Mouse (Mus musculus) erythroblast, embryonic 14.5 days (primary cell): Measurements from ENCODE around the gene Gxylt2. TPM values are rescaled to one million over a fixed set of nuclear protein-coding genes. Genes with fewer than 3 reads are reported as not detected.

ENCODE experiments used
- H3K27me3 ChIP-seq: 2 replicates; pipeline ENCODE4 v1.6.1; 2012; ENCODE audit warnings: inconsistent platforms; ENCODE audit not compliant: control insufficient read depth
- H3K36me3 ChIP-seq: 2 replicates; pipeline ENCODE4 v1.6.1; 2012; ENCODE audit warnings: mild to moderate bottlenecking, inconsistent platforms; ENCODE audit not compliant: control insufficient read depth
- H3K4me1 ChIP-seq: 2 replicates; pipeline ENCODE4 v1.6.1; 2012; ENCODE audit warnings: inconsistent platforms; ENCODE audit not compliant: control insufficient read depth
- H3K4me3 ChIP-seq: replicated peaks from 2 replicates; pipeline ENCODE3; 2012; ENCODE audit warnings: moderate library complexity, mild to moderate bottlenecking, inconsistent platforms
- H3K9me3 ChIP-seq: 2 replicates; pipeline ENCODE4 v1.6.1; 2012; ENCODE audit warnings: low read length, inconsistent platforms, mixed read lengths; ENCODE audit not compliant: control insufficient read depth
- GATA1 ChIP-seq: IDR thresholded peaks from 2 replicates; pipeline ENCODE4 v1.6.1; 2012; ENCODE audit warnings: low read length, inconsistent platforms, mixed read lengths
- TAL1 ChIP-seq: IDR thresholded peaks from 3 replicates; pipeline ENCODE4 v1.6.1; 2012; ENCODE audit warnings: low read length, inconsistent platforms, mixed read lengths
- polyA plus RNA-seq: library from polyadenylated mRNA; stranded (reverse); fragments of >175 nt; gene quantifications from 2 replicates; pipeline ENCODE4 v1.2.3, GENCODE M21; 2012

The Gxylt2 gene
- polyA plus RNA-seq, 1 experiment: not detected

- no peaks in the 10 kb centered on the region for H3K36me3 ChIP-seq
- H3K9me3 ChIP-seq: no peaks in the 10 kb centered on the region
- H3K27me3 ChIP-seq: no peaks in the 10 kb centered on the region
- H3K4me3 ChIP-seq: no peak overlapping the region
- TF ChIP-seq GATA1 (no peak), TAL1 (no peak)
- H3K4me1 ChIP-seq: peaks cover 10% of the 10 kb centered on the region
These were observed 124.0 kb downstream of the Gxylt2 start for GRCm38 (mm10) chr6:100828565-100828964.

GRCm38 (mm10) chr6:100829770-100830169, 125.2 kb downstream of the Gxylt2 start:
- Histone ChIP-seq H3K36me3 (peaks cover 2% of the 10 kb centered on the region), H3K4me1 (peaks cover 17% of the 10 kb centered on the region), H3K9me3 (no peaks in the 10 kb centered on the region), H3K27me3 (no peaks in the 10 kb centered on the region), H3K4me3 (no peak overlapping the region)
- no peak for TF ChIP-seq GATA1
- no peak for TF ChIP-seq TAL1

- Histone ChIP-seq H3K27me3 (no peaks in the 10 kb centered on the region), H3K4me3 (no peak overlapping the region), H3K4me1 (peaks cover 27% of the 10 kb centered on the region), H3K36me3 (peaks cover 16% of the 10 kb centered on the region), H3K9me3 (no peaks in the 10 kb centered on the region)
- TF ChIP-seq GATA1 (no peak), TAL1 (no peak)
These were observed 126.7 kb downstream of the Gxylt2 start for GRCm38 (mm10) chr6:100831188-100831587.

GRCm38 (mm10) chr6:100831751-100832150, 127.2 kb downstream of the Gxylt2 start:
- TF ChIP-seq GATA1: no peak
- no peak for TF ChIP-seq TAL1

GRCm38 (mm10) chr6:100833355-100833754, 128.8 kb downstream of the Gxylt2 start, which contains the start of gene Ppp4r2:
TSS of gene Ppp4r2 (plus strand) at chr6:100833622.
- peaks cover 38% of the 10 kb centered on the region for H3K36me3 ChIP-seq
- peaks cover 30% of the 10 kb centered on the region for H3K4me1 ChIP-seq
- H3K9me3 ChIP-seq: no peaks in the 10 kb centered on the region
- no peaks in the 10 kb centered on the region for H3K27me3 ChIP-seq
- no peak for TF ChIP-seq TAL1
- TF ChIP-seq GATA1: no peak
- H3K4me3 ChIP-seq: peak within 1 kb of the TSS; percentile 91

More at GRCm38 (mm10) chr6:100831751-100832150, 127.2 kb downstream of the Gxylt2 start:
- Histone ChIP-seq H3K36me3 (peaks cover 22% of the 10 kb centered on the region), H3K9me3 (no peaks in the 10 kb centered on the region), H3K4me1 (peaks cover 27% of the 10 kb centered on the region), H3K4me3 (no peak overlapping the region), H3K27me3 (no peaks in the 10 kb centered on the region)

DNA sequence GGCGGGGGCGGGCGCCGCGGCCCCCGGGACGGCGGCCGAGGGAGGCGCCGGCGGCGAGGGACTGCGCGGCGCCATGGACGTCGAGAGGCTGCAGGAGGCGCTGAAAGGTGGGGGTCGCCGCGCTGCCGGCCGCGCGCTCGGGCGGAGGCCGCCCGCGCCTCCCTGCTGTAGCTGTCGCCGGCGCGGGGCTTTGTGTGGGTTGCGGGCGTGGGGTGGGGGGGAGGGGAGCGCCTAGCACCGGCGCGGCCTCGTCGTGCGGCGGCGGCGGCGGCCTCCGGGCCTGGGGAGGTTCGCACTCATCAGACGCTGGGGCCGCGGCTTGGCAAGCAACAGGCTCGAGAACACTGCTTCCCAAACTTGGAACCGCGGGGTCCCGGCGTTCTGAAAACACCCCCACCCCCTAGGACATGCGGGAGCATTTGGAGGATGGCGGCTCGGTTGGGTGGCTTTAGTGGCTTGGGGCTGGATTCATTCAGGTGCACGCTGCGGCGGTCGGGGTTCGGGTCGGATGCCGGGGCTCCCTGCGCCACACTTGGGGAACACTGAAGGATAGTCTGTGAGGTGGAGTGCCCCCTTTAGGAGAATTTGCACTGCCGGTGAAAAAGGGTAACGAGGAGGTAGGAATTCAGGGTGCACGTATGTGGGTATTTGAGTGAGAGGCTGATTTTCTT, 129.4 kb downstream of the Gxylt2 start:
- TF ChIP-seq GATA1: no peak
- no peak for TF ChIP-seq TAL1
- no peaks in the 10 kb centered on the region for H3K27me3 ChIP-seq
- H3K36me3 ChIP-seq: peaks cover 44% of the 10 kb centered on the region
- H3K4me1 ChIP-seq: peaks cover 30% of the 10 kb centered on the region
- no peaks in the 10 kb centered on the region for H3K9me3 ChIP-seq
- H3K4me3 ChIP-seq: peak overlapping the region; percentile 91

DNA sequence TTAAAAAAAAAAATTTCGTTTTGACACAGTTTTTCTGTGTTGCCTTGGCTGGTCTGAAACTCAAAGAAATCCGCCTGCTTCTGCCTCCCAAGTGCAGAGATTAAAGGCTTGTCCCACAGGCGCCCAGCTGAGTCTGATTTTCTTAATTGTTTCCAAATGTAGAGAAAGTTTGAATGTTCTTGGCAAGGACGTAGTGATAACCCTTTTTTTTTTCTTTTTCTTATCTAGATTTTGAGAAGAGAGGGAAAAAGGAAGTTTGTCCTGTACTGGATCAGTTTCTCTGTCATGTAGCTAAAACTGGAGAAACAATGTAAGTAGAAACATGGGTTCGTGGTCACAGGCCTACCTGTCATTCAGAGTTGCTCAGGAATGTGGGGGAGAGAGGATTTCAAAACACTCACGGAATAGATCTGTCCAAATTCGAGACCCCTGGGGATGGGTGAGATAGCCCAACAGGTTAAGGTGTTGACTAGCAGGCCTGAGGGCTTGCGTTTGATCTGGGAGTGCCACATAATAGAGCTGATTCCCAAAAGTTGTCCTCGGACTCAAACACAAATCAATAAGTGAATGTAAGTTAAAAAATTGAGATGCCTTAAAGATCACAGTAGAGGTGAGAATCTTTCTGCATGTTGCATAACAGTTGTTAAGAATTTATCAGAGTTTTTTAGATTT, 130.1 kb downstream of the Gxylt2 start:
- TF ChIP-seq TAL1 (no peak), GATA1 (no peak)
- Histone ChIP-seq H3K4me3 (peak overlapping the region; percentile 91), H3K27me3 (no peaks in the 10 kb centered on the region), H3K4me1 (peaks cover 30% of the 10 kb centered on the region), H3K36me3 (peaks cover 51% of the 10 kb centered on the region), H3K9me3 (no peaks in the 10 kb centered on the region)

- Histone ChIP-seq H3K4me1 (no peaks in the 10 kb centered on the region), H3K9me3 (no peaks in the 10 kb centered on the region), H3K4me3 (no peak overlapping the region), H3K27me3 (no peaks in the 10 kb centered on the region), H3K36me3 (peaks cover 82% of the 10 kb centered on the region)
- TF ChIP-seq TAL1: no peak
- TF ChIP-seq GATA1: no peak
These were observed 140.5 kb downstream of the Gxylt2 start for GRCm38 (mm10) chr6:100845058-100845457.

DNA sequence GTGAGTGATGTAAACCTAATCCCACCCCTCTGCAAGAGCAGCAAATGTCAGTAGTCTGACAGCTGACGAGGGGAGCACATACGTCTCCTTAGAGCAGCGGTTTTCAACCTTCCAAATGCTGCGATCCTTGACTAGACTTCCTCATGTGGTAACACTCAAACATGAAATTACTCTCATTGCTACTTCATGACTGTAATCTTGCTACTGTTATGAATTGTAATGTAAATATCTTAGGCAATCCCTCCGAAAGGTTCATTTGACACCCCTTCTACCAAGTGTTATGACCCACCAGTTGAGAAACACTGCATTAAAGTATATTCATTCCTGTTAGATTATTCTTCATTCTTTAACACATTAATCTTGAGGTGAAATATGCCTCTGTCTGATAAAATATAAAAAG, 142.7 kb downstream of the Gxylt2 start:
- Histone ChIP-seq H3K27me3 (no peaks in the 10 kb centered on the region), H3K9me3 (no peaks in the 10 kb centered on the region), H3K36me3 (peaks cover 82% of the 10 kb centered on the region), H3K4me1 (peaks cover 3% of the 10 kb centered on the region), H3K4me3 (no peak overlapping the region)
- no peak for TF ChIP-seq GATA1
- TF ChIP-seq TAL1: no peak
